Mouse (Mus musculus): Measurements from ENCODE around the gene Stx5a. TPM values are rescaled to one million over a fixed set of nuclear protein-coding genes. Genes with fewer than 3 reads are reported as not detected.

Gene Stx5a
- polyA plus RNA-seq, 1 experiment from 2014 or later = 36.3 TPM

DNA sequence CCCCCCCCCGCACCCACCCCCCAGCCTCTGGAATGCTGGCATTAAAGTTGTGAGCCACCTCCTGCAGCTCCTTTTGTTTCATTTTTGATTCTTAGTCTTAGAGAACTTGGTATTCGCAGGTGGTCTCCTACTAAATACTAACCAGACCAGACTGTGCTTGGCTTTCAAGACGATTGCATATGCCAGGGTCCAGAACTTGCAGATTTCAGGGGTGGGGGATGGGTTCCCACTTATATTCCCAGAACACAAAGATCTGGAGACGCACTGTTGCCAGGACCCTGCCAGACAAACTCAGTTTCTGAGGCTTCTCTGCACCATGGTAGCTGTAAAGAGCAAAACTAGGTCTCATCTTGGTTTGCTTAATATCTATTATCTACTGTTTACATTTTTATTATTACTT lies 37.6 kb upstream of the Stx5a start:
- Histone ChIP-seq H3K27ac (ENCODE audit: low read depth) (no peak overlapping the region), H3K9me3 (ENCODE audit: low read length) (no peaks in the 10 kb centered on the region), H3K36me3 (replicated peaks; ENCODE audit: insufficient read depth, low read length) (peaks cover 20% of the 10 kb centered on the region), H3K4me2 (ENCODE audit: low read depth, low read length) (no peak overlapping the region), H3K4me3 (ENCODE audit: low read depth, low read length) (no peak overlapping the region), H3K9ac (replicated peaks) (no peak overlapping the region), H3K4me1 (ENCODE audit: insufficient read depth) (0 out of 2 replicates have a peak, but pooled peaks cover 4% of the 10 kb centered on the region), H3K27me3 (ENCODE audit: insufficient read depth, low read length) (no peaks in the 10 kb centered on the region)
- ATAC-seq (no peak), DNase-seq (no peak)
- no peak for TF ChIP-seq EP300 (IDR thresholded peaks at IDR 0.05; ENCODE audit: low read depth)
- no peak for TF ChIP-seq CTCF (IDR thresholded peaks at IDR 0.05; ENCODE audit: low read depth)
- WGBS (ENCODE audit: insufficient replicate concordance) = 76% methylated on average over 3 of the region's 4 CpGs

GRCm38 (mm10) chr19:8705026-8705708 lies 36.0 kb upstream of the Stx5a start:
- WGBS (ENCODE audit: insufficient replicate concordance) = 82% methylated on average over 6 of the region's 6 CpGs
- no peak overlapping the region for H3K4me2 ChIP-seq (ENCODE audit: low read depth, low read length)
- H3K27me3 ChIP-seq (ENCODE audit: insufficient read depth, low read length) = no peaks in the 10 kb centered on the region
- no peak overlapping the region; the same call in 1 of the 2 replicates for H3K27ac ChIP-seq (ENCODE audit: low read depth)
- no peak overlapping the region for H3K4me3 ChIP-seq (ENCODE audit: low read depth, low read length)
- H3K36me3 ChIP-seq (replicated peaks; ENCODE audit: insufficient read depth, low read length) = peaks cover 36% of the 10 kb centered on the region
- H3K4me1 ChIP-seq (ENCODE audit: insufficient read depth) = peaks cover 5% of the 10 kb centered on the region; the same call in 1 of the 2 replicates
- H3K9ac ChIP-seq (replicated peaks) = no peak overlapping the region
- no peak for ATAC-seq
- H3K9me3 ChIP-seq (ENCODE audit: low read length) = no peaks in the 10 kb centered on the region
- no peak for TF ChIP-seq CTCF (IDR thresholded peaks at IDR 0.05; ENCODE audit: low read depth)
- DNase-seq = no peak

GRCm38 (mm10) chr19:8706132-8706667 lies 35.0 kb upstream of the Stx5a start:
- TF ChIP-seq EP300 (IDR thresholded peaks at IDR 0.05; ENCODE audit: low read depth) (no peak), CTCF (IDR thresholded peaks at IDR 0.05; ENCODE audit: low read depth) (no peak)
- H3K4me1 ChIP-seq (ENCODE audit: insufficient read depth) = peaks cover 9% of the 10 kb centered on the region; the same call in 1 of the 2 replicates
- no peak for ATAC-seq

GRCm38 (mm10) chr19:8706930-8707329 lies 34.3 kb upstream of the Stx5a start:
- Histone ChIP-seq H3K27ac (ENCODE audit: low read depth) (no peak overlapping the region), H3K9ac (replicated peaks) (no peak overlapping the region), H3K4me3 (ENCODE audit: low read depth, low read length) (no peak overlapping the region), H3K4me2 (ENCODE audit: low read depth, low read length) (no peak overlapping the region), H3K36me3 (replicated peaks; ENCODE audit: insufficient read depth, low read length) (peaks cover 53% of the 10 kb centered on the region), H3K27me3 (ENCODE audit: insufficient read depth, low read length) (no peaks in the 10 kb centered on the region), H3K4me1 (ENCODE audit: insufficient read depth) (peaks cover 14% of the 10 kb centered on the region; the same call in 1 of the 2 replicates), H3K9me3 (ENCODE audit: low read length) (no peaks in the 10 kb centered on the region)
- no peak for ATAC-seq
- no peak for DNase-seq
- TF ChIP-seq EP300 (IDR thresholded peaks at IDR 0.05; ENCODE audit: low read depth) (no peak), CTCF (IDR thresholded peaks at IDR 0.05; ENCODE audit: low read depth) (no peak)
- WGBS (ENCODE audit: insufficient replicate concordance) = 85% methylated on average over 7 of the region's 7 CpGs

More at GRCm38 (mm10) chr19:8706132-8706667, 35.0 kb upstream of the Stx5a start:
- 76% methylated on average over 7 of the region's 7 CpGs for WGBS (ENCODE audit: insufficient replicate concordance)
- peaks cover 46% of the 10 kb centered on the region for H3K36me3 ChIP-seq (replicated peaks; ENCODE audit: insufficient read depth, low read length)
- no peak for DNase-seq
- H3K27ac ChIP-seq (ENCODE audit: low read depth) = no peak overlapping the region
- no peaks in the 10 kb centered on the region for H3K27me3 ChIP-seq (ENCODE audit: insufficient read depth, low read length)
- H3K9me3 ChIP-seq (ENCODE audit: low read length) = no peaks in the 10 kb centered on the region
- no peak overlapping the region for H3K9ac ChIP-seq (replicated peaks)
- no peak overlapping the region for H3K4me2 ChIP-seq (ENCODE audit: low read depth, low read length)
- no peak overlapping the region for H3K4me3 ChIP-seq (ENCODE audit: low read depth, low read length)

GRCm38 (mm10) chr19:8708954-8709353 lies 32.3 kb upstream of the Stx5a start:
- H3K4me1 ChIP-seq (ENCODE audit: insufficient read depth) = peaks cover 16% of the 10 kb centered on the region; the same call in 1 of the 2 replicates
- 87% methylated on average over 8 of the region's 8 CpGs for WGBS (ENCODE audit: insufficient replicate concordance)

GRCm38 (mm10) chr19:8710057-8710456 lies 31.2 kb upstream of the Stx5a start:
- peaks cover 20% of the 10 kb centered on the region; the same call in 1 of the 2 replicates for H3K4me1 ChIP-seq (ENCODE audit: insufficient read depth)
- no peak overlapping the region for H3K27ac ChIP-seq (ENCODE audit: low read depth)
- no peak for TF ChIP-seq EP300 (IDR thresholded peaks at IDR 0.05; ENCODE audit: low read depth)
- no peak for TF ChIP-seq CTCF (IDR thresholded peaks at IDR 0.05; ENCODE audit: low read depth)
- H3K4me3 ChIP-seq (ENCODE audit: low read depth, low read length) = peak overlapping the region; percentile 88; the same call in 1 of the 2 replicates
- peak overlapping the region; percentile 8; the same call in 1 of the 2 replicates for H3K9ac ChIP-seq (replicated peaks)
- H3K27me3 ChIP-seq (ENCODE audit: insufficient read depth, low read length) = no peaks in the 10 kb centered on the region
- 94% methylated on average over 2 of the region's 2 CpGs for WGBS (ENCODE audit: insufficient replicate concordance)
- DNase-seq (no peak), ATAC-seq (no peak)
- H3K4me2 ChIP-seq (ENCODE audit: low read depth, low read length) = peak overlapping the region; percentile 68
- H3K36me3 ChIP-seq (replicated peaks; ENCODE audit: insufficient read depth, low read length) = peaks cover 56% of the 10 kb centered on the region
- H3K9me3 ChIP-seq (ENCODE audit: low read length) = no peaks in the 10 kb centered on the region

More at GRCm38 (mm10) chr19:8708954-8709353, 32.3 kb upstream of the Stx5a start:
- Histone ChIP-seq H3K4me2 (ENCODE audit: low read depth, low read length) (peak overlapping the region; percentile 7; the same call in 1 of the 2 replicates), H3K27ac (ENCODE audit: low read depth) (no peak overlapping the region), H3K36me3 (replicated peaks; ENCODE audit: insufficient read depth, low read length) (peaks cover 56% of the 10 kb centered on the region), H3K4me3 (ENCODE audit: low read depth, low read length) (no peak overlapping the region), H3K9ac (replicated peaks) (no peak overlapping the region), H3K27me3 (ENCODE audit: insufficient read depth, low read length) (no peaks in the 10 kb centered on the region), H3K9me3 (ENCODE audit: low read length) (no peaks in the 10 kb centered on the region)
- no peak for DNase-seq
- no peak for ATAC-seq
- no peak for TF ChIP-seq CTCF (IDR thresholded peaks at IDR 0.05; ENCODE audit: low read depth)
- no peak for TF ChIP-seq EP300 (IDR thresholded peaks at IDR 0.05; ENCODE audit: low read depth)

Measured in liver, postnatal 0 days (tissue).